Mouse (Mus musculus) cortical plate, adult 2 months (tissue): Measurements from ENCODE around the gene Med28. TPM values are rescaled to one million over a fixed set of nuclear protein-coding genes. Genes with fewer than 3 reads are reported as not detected.
A peak's percentile ranks its signal among the peaks of the same experiment; 100 is the strongest.

Experiments
- H3K27ac ChIP-seq: fragments of 200-500 bp; 2 replicates; pipeline ENCODE4 v1.5.1; 2012; ENCODE audit warnings: low read length, control low read depth, inconsistent platforms; ENCODE audit not compliant: insufficient read depth
- H3K4me1 ChIP-seq: fragments of 200-500 bp; 2 replicates; pipeline ENCODE4 v1.6.1; 2011; ENCODE audit warnings: low read length; ENCODE audit not compliant: control insufficient read depth, insufficient read depth
- H3K4me3 ChIP-seq: fragments of 200-500 bp; 2 replicates; pipeline ENCODE4 v1.5.1; 2011; ENCODE audit warnings: mild to moderate bottlenecking, low read length, control low read depth; ENCODE audit not compliant: insufficient read depth
- CTCF ChIP-seq: fragments of 200-500 bp; IDR thresholded peaks from 2 replicates; pipeline ENCODE4 v1.5.1; 2011; ENCODE audit warnings: mild to moderate bottlenecking, control low read depth, low read length; ENCODE audit not compliant: insufficient read depth; ENCODE audit errors: extremely low read depth
- POLR2A ChIP-seq: fragments of 200-500 bp; IDR thresholded peaks from 2 replicates; pipeline ENCODE4 v1.6.1; 2011; ENCODE audit warnings: mild to moderate bottlenecking, low read length, control low read depth; ENCODE audit not compliant: insufficient read depth; ENCODE audit errors: extremely low read depth
- polyA plus RNA-seq: library from polyadenylated mRNA; depleted of rRNA; stranded (reverse); fragments of >200 nt; gene quantifications from 2 replicates; pipeline ENCODE4 v1.2.3, GENCODE M21; 2012; rRNA removed

Gene Med28
- polyA plus RNA-seq = 128 and 130 TPM in 2 replicates

- TF ChIP-seq POLR2A = peak; percentile 84
- TF ChIP-seq CTCF = no peak
- peaks cover 5% of the 10 kb centered on the region for H3K4me1 ChIP-seq
- H3K4me3 ChIP-seq = peak within 1 kb of the TSS; percentile 59
- peak within 1 kb of the TSS; percentile 74 for H3K27ac ChIP-seq
Measured at GRCm38 (mm10) chr5:45519960-45520808, at the start of gene Med28. TSS of gene Med28 (plus strand) at chr5:45520229.

GRCm38 (mm10) chr5:45472880-45473450 lies 47.1 kb upstream of the Med28 start:
- Histone ChIP-seq H3K4me3 (no peak overlapping the region), H3K4me1 (0 out of 2 replicates have a peak, but pooled peaks cover 3% of the 10 kb centered on the region), H3K27ac (peak overlapping the region; percentile 61; the same call in 1 of the 2 replicates)
- no peak for TF ChIP-seq POLR2A
- no peak for TF ChIP-seq CTCF

GRCm38 (mm10) chr5:45473521-45473920 lies 46.5 kb upstream of the Med28 start:
- TF ChIP-seq CTCF (no peak), POLR2A (no peak)
- 0 out of 2 replicates have a peak, but pooled peaks cover 3% of the 10 kb centered on the region for H3K4me1 ChIP-seq
- peak overlapping the region; percentile 61; the same call in 1 of the 2 replicates for H3K27ac ChIP-seq
- no peak overlapping the region for H3K4me3 ChIP-seq

GRCm38 (mm10) chr5:45474215-45474614 lies 45.8 kb upstream of the Med28 start:
- Histone ChIP-seq H3K4me3 (no peak overlapping the region), H3K4me1 (0 out of 2 replicates have a peak, but pooled peaks cover 3% of the 10 kb centered on the region), H3K27ac (0 out of 2 replicates have a peak overlapping the region, but pooled peaks have one; percentile 48)
- TF ChIP-seq CTCF (peak; percentile 50), POLR2A (no peak)

GRCm38 (mm10) chr5:45474758-45475157 lies 45.3 kb upstream of the Med28 start:
- Histone ChIP-seq H3K4me1 (0 out of 2 replicates have a peak, but pooled peaks cover 3% of the 10 kb centered on the region), H3K27ac (no peak overlapping the region), H3K4me3 (no peak overlapping the region)
- TF ChIP-seq POLR2A (no peak), CTCF (no peak)

- Histone ChIP-seq H3K27ac (0 out of 2 replicates have a peak overlapping the region, but pooled peaks have one; percentile 65), H3K4me1 (0 out of 2 replicates have a peak, but pooled peaks cover 3% of the 10 kb centered on the region), H3K4me3 (no peak overlapping the region)
- no peak for TF ChIP-seq CTCF
- TF ChIP-seq POLR2A = no peak
Measured at GRCm38 (mm10) chr5:45475771-45476170, 44.3 kb upstream of the Med28 start.

- Histone ChIP-seq H3K27ac (no peak overlapping the region), H3K4me1 (0 out of 2 replicates have a peak, but pooled peaks cover 3% of the 10 kb centered on the region), H3K4me3 (no peak overlapping the region)
- TF ChIP-seq CTCF (no peak), POLR2A (no peak)
Measured at GRCm38 (mm10) chr5:45476288-45476687, 43.7 kb upstream of the Med28 start.

- Histone ChIP-seq H3K4me3 (no peak overlapping the region), H3K27ac (no peak overlapping the region), H3K4me1 (0 out of 2 replicates have a peak, but pooled peaks cover 3% of the 10 kb centered on the region)
- no peak for TF ChIP-seq CTCF
- no peak for TF ChIP-seq POLR2A
Measured at GRCm38 (mm10) chr5:45477601-45478000, 42.4 kb upstream of the Med28 start.

GRCm38 (mm10) chr5:45480066-45480465 lies 40.0 kb upstream of the Med28 start:
- Histone ChIP-seq H3K4me1 (0 out of 2 replicates have a peak, but pooled peaks cover 3% of the 10 kb centered on the region), H3K4me3 (no peak overlapping the region), H3K27ac (no peak overlapping the region)
- TF ChIP-seq POLR2A = no peak
- TF ChIP-seq CTCF = no peak

- Histone ChIP-seq H3K4me1 (0 out of 2 replicates have a peak, but pooled peaks cover 3% of the 10 kb centered on the region), H3K27ac (no peak overlapping the region), H3K4me3 (no peak overlapping the region)
- TF ChIP-seq CTCF (no peak), POLR2A (no peak)
Measured at GRCm38 (mm10) chr5:45481125-45481524, 38.9 kb upstream of the Med28 start.
